Mouse (Mus musculus): ENCODE results near the gene Fthl17c.
"Not testable (repeated sequence)": the region's sequence is repeated elsewhere in the genome, so short reads cannot be mapped to it uniquely, and the experiment has no call there.

The Fthl17c gene

DNA sequence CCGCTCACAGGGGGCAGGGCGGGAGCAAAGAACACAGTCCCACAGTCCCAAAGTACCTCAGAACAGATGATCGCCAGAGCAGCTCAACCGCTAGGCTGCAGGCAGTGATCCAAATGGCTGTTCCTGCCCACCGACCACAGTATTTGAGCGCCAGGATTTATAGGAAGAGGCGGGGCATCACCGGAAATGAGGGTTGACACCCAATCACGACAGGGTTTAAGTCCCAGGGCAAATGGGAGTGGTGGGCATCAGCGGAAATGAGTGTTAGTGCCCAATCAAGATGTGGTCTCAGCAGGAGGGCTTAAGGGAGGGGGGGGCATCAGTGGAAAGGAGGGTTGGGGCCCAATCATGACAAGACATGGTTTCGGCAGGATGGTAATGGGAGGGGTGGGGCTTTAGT, at the start of gene Fthl17c:
Gene Fthl17c (minus strand): TSS at position 101 of the 400 bp plus-strand sequence.
- not testable (repeated sequence) for DNase-seq (ENCODE audit: low spot score in 2 of 2)

DNA sequence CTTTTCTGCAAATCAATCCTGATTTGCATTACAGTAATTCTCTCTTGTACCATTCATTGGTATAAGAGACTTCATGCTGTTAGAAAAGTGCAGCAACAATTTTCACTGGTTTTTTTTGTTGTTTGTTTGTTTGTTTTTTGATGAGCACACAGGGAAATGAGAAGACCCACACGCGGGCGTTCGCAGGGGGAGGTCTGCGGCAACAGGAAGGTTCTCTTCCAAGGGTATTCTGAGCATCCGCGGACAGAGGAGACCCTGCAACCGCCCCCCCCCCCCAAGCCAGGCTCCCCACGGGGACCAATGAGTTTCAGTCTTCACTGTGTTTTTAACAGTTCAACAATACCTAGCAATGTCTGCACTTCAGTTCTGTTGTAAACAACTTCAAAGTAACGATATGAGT, 43.1 kb upstream of the Fthl17c start:
- no peak for DNase-seq (ENCODE audit: low spot score in 2 of 2)

DNA sequence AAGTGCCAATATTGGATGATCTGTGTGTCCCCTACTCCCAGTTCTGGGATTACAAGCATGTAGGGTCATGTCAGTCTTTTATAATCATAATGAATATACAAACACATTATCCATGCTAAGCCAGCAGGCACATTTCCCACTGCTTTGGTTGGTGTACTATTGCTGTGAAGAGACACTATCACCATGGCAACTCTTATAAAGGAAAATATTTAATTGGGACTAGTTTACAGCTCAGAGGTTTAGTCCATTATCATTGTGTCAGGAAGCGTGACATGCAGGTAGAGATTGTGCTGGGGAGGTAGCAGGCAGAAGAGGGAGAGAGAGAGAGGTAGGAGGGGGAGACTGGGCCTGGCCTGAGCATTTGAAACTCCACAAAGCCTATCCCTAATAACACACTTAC, 39.7 kb upstream of the Fthl17c start:
- DNase-seq (ENCODE audit: low spot score in 2 of 2): no peak

DNA sequence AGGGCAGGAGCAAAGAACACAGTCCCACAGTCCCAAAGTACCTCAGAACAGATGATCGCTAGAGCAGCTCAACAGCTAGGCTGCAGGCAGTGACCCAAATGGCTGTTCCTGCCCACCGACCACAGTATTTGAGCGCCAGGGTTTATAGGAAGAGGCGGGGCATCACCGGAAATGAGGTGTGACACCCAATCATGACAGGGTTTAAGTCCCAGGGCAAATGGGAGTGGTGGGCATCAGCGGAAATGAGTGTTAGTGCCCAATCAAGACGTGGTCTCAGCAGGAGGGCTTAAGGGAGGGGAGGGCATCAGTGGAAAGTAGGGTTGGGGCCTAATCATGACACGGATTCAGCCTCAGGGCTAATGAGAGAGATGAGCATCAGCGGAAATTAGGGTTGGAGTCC, 10.3 kb upstream of the Fthl17c start, which contains the start of gene Fthl17d:
Gene Fthl17d (minus strand): TSS at position 101 of the 400 bp plus-strand sequence.
- DNase-seq (ENCODE audit: low spot score in 2 of 2): not testable (repeated sequence)

DNA sequence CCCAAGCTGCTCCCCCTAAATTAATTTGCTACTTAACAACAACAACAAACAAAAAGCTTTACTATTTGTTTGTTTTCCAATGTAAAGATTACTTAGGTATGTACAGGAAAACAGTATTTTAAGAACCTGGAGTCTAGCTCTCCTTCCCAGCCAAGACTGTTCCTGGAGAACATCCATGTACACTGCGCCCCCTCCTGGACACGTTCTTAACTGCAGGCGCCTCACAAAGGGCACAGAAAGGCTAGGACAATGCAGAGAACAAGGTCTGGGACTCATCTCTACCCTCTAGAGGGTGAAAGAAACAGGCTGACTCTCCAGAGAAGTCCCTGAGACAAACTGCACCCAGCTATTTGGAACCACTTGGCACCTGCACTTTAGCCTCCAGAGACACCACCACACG, 11.7 kb downstream of the Fthl17c start:
- peak in 1 of 2 experiments; percentile 4 for DNase-seq (ENCODE audit: low spot score in 2 of 2)

DNA sequence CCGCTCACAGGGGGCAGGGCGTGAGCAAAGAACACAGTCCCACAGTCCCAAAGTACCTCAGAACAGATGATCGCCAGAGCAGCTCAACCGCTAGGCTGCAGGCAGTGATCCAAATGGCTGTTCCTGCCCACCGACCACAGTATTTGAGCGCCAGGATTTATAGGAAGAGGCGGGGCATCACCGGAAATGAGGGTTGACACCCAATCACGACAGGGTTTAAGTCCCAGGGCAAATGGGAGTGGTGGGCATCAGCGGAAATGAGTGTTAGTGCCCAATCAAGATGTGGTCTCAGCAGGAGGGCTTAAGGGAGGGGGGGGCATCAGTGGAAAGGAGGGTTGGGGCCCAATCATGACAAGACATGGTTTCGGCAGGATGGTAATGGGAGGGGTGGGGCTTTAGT, 13.5 kb downstream of the Fthl17c start, which contains the start of gene Fthl17b:
Gene Fthl17b (minus strand): TSS at position 101 of the 400 bp plus-strand sequence.
- not testable (repeated sequence) for DNase-seq (ENCODE audit: low spot score in 2 of 2)

DNA sequence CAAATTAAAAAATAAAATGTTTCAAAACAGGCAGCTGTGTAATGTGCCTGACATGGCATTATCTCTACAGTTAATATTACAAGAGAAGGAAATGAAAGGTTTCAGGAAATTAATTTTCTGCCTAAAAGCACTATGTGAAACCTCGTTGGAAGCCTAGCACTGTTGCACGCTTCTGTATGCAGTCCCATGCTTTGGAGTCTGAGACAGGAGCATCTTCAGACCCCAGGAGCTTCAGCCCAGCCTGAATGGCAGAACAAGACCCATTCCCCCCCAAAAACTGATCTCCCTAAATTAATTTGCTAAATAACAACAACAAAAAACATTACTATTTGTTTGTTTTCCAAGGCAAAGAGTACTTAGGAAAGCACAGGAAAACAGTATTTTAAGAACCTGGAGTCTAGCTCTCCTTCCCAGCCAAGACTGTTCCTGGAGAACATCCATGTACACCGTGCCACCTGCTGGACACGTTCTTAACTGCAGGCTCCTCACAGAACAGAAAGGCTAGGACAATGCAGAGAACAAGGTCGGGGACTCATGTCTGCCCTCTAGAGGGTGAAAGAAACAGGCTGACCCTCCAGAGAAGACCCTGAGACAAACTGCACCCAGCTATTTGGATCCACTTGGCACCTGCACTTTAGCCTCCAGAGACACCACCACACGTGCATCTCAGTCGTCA, 28.1 kb downstream of the Fthl17c start:
- peak; percentile 72 to 74 for DNase-seq (ENCODE audit: low spot score in 2 of 2)

DNA sequence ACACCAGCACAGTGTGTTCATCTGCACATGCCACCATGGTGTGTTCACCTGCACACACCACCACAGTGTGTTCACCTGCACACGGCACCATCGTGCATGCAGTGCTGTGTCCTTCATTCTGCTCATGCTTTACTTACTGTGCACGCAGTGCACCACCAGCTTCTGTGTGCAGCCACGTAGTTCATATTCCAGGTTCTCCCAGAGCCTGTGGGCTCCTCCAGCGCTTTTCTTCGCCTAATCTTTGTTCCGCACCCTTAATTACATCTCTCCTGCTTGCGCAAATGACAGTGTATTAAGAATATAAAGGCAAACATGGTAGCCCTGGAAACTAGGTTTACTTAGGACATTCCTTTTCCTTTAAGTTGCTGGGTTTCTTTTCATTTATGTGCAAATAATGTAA, 32.3 kb downstream of the Fthl17c start:
- DNase-seq (ENCODE audit: low spot score in 2 of 2): no peak

DNA sequence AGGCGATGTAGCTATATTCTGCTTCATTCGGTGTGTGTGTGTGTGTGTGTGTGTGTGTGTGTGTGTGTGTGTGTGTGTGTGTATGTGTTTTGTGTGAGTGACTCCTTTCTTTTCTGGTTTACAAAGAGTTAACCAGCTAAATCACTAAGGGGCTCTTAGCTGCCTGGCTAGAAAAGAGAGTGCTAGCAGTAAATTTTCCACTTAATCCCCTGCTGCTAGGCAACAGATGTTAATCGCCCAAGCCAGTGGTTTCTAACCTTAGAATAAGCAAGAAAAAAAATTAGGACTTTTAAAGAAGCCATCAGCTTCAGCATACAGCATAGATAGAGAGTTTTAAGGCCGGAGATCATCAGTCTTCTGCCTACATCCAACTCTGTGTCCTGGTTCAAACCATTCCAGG, 49.1 kb downstream of the Fthl17c start:
- no peak for DNase-seq (ENCODE audit: low spot score in 2 of 2)
